Mouse (Mus musculus) forebrain, embryonic 10.5 days (tissue): Measurements from ENCODE around the gene Gm44790. TPM values are rescaled to one million over a fixed set of nuclear protein-coding genes. Genes with fewer than 3 reads are reported as not detected.
"Not testable (repeated sequence)": the region's sequence is repeated elsewhere in the genome, so short reads cannot be mapped to it uniquely, and the experiment has no call there.

Source experiments
- DNase-seq: peaks from one replicate; pipeline ENCODE4 v3.0.0-alpha.2; 2017; ENCODE audit warnings: low spot score; ENCODE audit errors: extremely low spot score
- H3K27ac ChIP-seq: fragments of 300-500 bp; sonication (generic); 2 replicates; pipeline ENCODE4 v1.5.1; 2016; ENCODE audit warnings: mild to moderate bottlenecking
- H3K27me3 ChIP-seq: fragments of 300-500 bp; sonication (generic); 2 replicates; pipeline ENCODE4 v1.6.1; 2016; ENCODE audit warnings: mild to moderate bottlenecking; ENCODE audit not compliant: poor library complexity, severe bottlenecking
- H3K36me3 ChIP-seq: fragments of 300-500 bp; sonication (generic); replicated peaks from 2 replicates; pipeline ENCODE4 v1.6.1; 2016; ENCODE audit warnings: mild to moderate bottlenecking, moderate library complexity
- H3K4me1 ChIP-seq: fragments of 300-500 bp; sonication (generic); 2 replicates; pipeline ENCODE4 v1.6.1; 2016
- H3K4me3 ChIP-seq: fragments of 300-500 bp; sonication (generic); 2 replicates; pipeline ENCODE4 v1.5.1; 2016; ENCODE audit warnings: mild to moderate bottlenecking, moderate library complexity
- H3K9me3 ChIP-seq: fragments of 300-500 bp; sonication (generic); 2 replicates; pipeline ENCODE4 v1.6.1; 2016; ENCODE audit warnings: mild to moderate bottlenecking, moderate library complexity
- WGBS: fragments of 180-500 bp; shearing (Covaris S2); methylation state at CpG from one replicate; pipeline ENCODE4 v1.1.7; 2016; 5-methylcytosine and 5-hydroxymethylcytosine counted together
- polyA plus RNA-seq: library from polyadenylated mRNA; unstranded; fragments of >200 nt; fragmentation: Nextera tagmentation; extraction: Ambion mirVana; gene quantifications from 2 replicates; pipeline ENCODE4 v1.2.1, GENCODE M21; 2016

Gm44790 gene
- polyA plus RNA-seq, result 0.83 TPM in 1 of 2 replicates, not detected in the other

- DNase-seq, result no peak
- no peaks in the 10 kb centered on the region for H3K4me1 ChIP-seq
- peaks cover 98% of the 10 kb centered on the region for H3K36me3 ChIP-seq
- H3K27ac ChIP-seq, result no peak within 1 kb of the TSS
- no peak within 1 kb of the TSS for H3K4me3 ChIP-seq
- WGBS, result 96% methylated on average over 1 of the region's 1 CpGs
- H3K27me3 ChIP-seq, result no peaks in the 10 kb centered on the region
- no peaks in the 10 kb centered on the region for H3K9me3 ChIP-seq
Observed at GRCm38 (mm10) chr6:86426358-86426757, at the start of gene Gm44790. Gm44790 (plus strand) TSS chr6:86426658.

- WGBS, result 86% methylated on average over 3 of the region's 3 CpGs
- peaks cover 6% of the 10 kb centered on the region for H3K4me1 ChIP-seq
- DNase-seq, result no peak
- no peaks in the 10 kb centered on the region for H3K9me3 ChIP-seq
- peaks cover 65% of the 10 kb centered on the region for H3K36me3 ChIP-seq
- H3K27ac ChIP-seq, result no peak overlapping the region
- H3K4me3 ChIP-seq, result no peak overlapping the region
- no peaks in the 10 kb centered on the region for H3K27me3 ChIP-seq
Observed at GRCm38 (mm10) chr6:86378341-86378740, 48.1 kb upstream of the Gm44790 start.

- H3K4me3 ChIP-seq, H3K27me3 ChIP-seq, DNase-seq, H3K4me1 ChIP-seq, H3K9me3 ChIP-seq, H3K27ac ChIP-seq: not testable (repeated sequence)
- peaks cover 56% of the 10 kb centered on the region for H3K36me3 ChIP-seq
- WGBS, result 69% methylated on average over 8 of the region's 8 CpGs
Observed at GRCm38 (mm10) chr6:86380112-86380511, 46.3 kb upstream of the Gm44790 start.

- 0 out of 2 replicates have a peak, but pooled peaks cover 4% of the 10 kb centered on the region for H3K4me1 ChIP-seq
- H3K4me3 ChIP-seq, result no peak overlapping the region
- no peaks in the 10 kb centered on the region for H3K27me3 ChIP-seq
- no peaks in the 10 kb centered on the region for H3K9me3 ChIP-seq
- H3K27ac ChIP-seq, result no peak overlapping the region
- H3K36me3 ChIP-seq, result peaks cover 54% of the 10 kb centered on the region
- no peak for DNase-seq
Observed at GRCm38 (mm10) chr6:86382551-86382950, 43.9 kb upstream of the Gm44790 start.

GRCm38 (mm10) chr6:86383370-86383769 lies 43.1 kb upstream of the Gm44790 start:
- no peaks in the 10 kb centered on the region for H3K9me3 ChIP-seq
- H3K27ac ChIP-seq, result no peak overlapping the region
- WGBS, result 57% methylated on average over 16 of the region's 16 CpGs
- peaks cover 54% of the 10 kb centered on the region for H3K36me3 ChIP-seq
- no peak for DNase-seq
- 0 out of 2 replicates have a peak, but pooled peaks cover 4% of the 10 kb centered on the region for H3K4me1 ChIP-seq
- H3K4me3 ChIP-seq, result no peak overlapping the region
- H3K27me3 ChIP-seq, result no peaks in the 10 kb centered on the region

- peaks cover 54% of the 10 kb centered on the region for H3K36me3 ChIP-seq
- DNase-seq, result no peak
Observed at GRCm38 (mm10) chr6:86384692-86385091, 41.8 kb upstream of the Gm44790 start.

GRCm38 (mm10) chr6:86385362-86386104 lies 40.9 kb upstream of the Gm44790 start:
- WGBS, result 85% methylated on average over 5 of the region's 5 CpGs
- no peak for DNase-seq
- Histone ChIP-seq H3K9me3 (no peaks in the 10 kb centered on the region), H3K27me3 (no peaks in the 10 kb centered on the region), H3K4me1 (0 out of 2 replicates have a peak, but pooled peaks cover 4% of the 10 kb centered on the region), H3K27ac (no peak overlapping the region), H3K4me3 (no peak overlapping the region), H3K36me3 (peaks cover 57% of the 10 kb centered on the region)

More at GRCm38 (mm10) chr6:86384692-86385091, 41.8 kb upstream of the Gm44790 start:
- 85% methylated on average over 4 of the region's 4 CpGs for whole genome bisulfite sequencing
- Histone ChIP-seq H3K27me3 (no peaks in the 10 kb centered on the region), H3K27ac (no peak overlapping the region), H3K4me3 (no peak overlapping the region), H3K4me1 (0 out of 2 replicates have a peak, but pooled peaks cover 4% of the 10 kb centered on the region), H3K9me3 (no peaks in the 10 kb centered on the region)

- Histone ChIP-seq H3K4me1 (0 out of 2 replicates have a peak, but pooled peaks cover 4% of the 10 kb centered on the region), H3K36me3 (peaks cover 75% of the 10 kb centered on the region), H3K4me3 (no peak overlapping the region), H3K27me3 (no peaks in the 10 kb centered on the region), H3K27ac (no peak overlapping the region), H3K9me3 (no peaks in the 10 kb centered on the region)
- DNase-seq, result no peak
- 88% methylated on average over 12 of the region's 12 CpGs for WGBS
Observed at GRCm38 (mm10) chr6:86387313-86387712, 39.1 kb upstream of the Gm44790 start.

- Histone ChIP-seq H3K4me1 (0 out of 2 replicates have a peak, but pooled peaks cover under 1% of the 10 kb centered on the region), H3K36me3 (peaks cover 85% of the 10 kb centered on the region)
- WGBS, result 88% methylated on average over 18 of the region's 18 CpGs
Observed at GRCm38 (mm10) chr6:86388461-86388860, 38.0 kb upstream of the Gm44790 start.

GRCm38 (mm10) chr6:86391326-86391725 lies 35.1 kb upstream of the Gm44790 start:
- Histone ChIP-seq H3K4me1 (peaks cover 16% of the 10 kb centered on the region), H3K36me3 (peaks cover 79% of the 10 kb centered on the region), H3K27me3 (no peaks in the 10 kb centered on the region), H3K9me3 (no peaks in the 10 kb centered on the region), H3K27ac (no peak overlapping the region), H3K4me3 (no peak overlapping the region)
- 96% methylated on average over 5 of the region's 5 CpGs for WGBS
- no peak for DNase-seq

More at GRCm38 (mm10) chr6:86388461-86388860, 38.0 kb upstream of the Gm44790 start:
- Histone ChIP-seq H3K9me3 (no peaks in the 10 kb centered on the region), H3K4me3 (no peak overlapping the region), H3K27ac (no peak overlapping the region), H3K27me3 (no peaks in the 10 kb centered on the region)
- DNase-seq, result no peak

- DNase-seq, result no peak
- peaks cover 62% of the 10 kb centered on the region for H3K36me3 ChIP-seq
Observed at GRCm38 (mm10) chr6:86393187-86393586, 33.3 kb upstream of the Gm44790 start.

GRCm38 (mm10) chr6:86394078-86394720 lies 32.3 kb upstream of the Gm44790 start:
- peaks cover 27% of the 10 kb centered on the region for H3K4me1 ChIP-seq
- no peak overlapping the region for H3K4me3 ChIP-seq
- H3K27ac ChIP-seq, result no peak overlapping the region
- H3K27me3 ChIP-seq, result peaks cover 16% of the 10 kb centered on the region
- WGBS, result 94% methylated on average over 17 of the region's 17 CpGs
- no peak for DNase-seq
- H3K9me3 ChIP-seq, result no peaks in the 10 kb centered on the region
- H3K36me3 ChIP-seq, result peaks cover 52% of the 10 kb centered on the region

More at GRCm38 (mm10) chr6:86393187-86393586, 33.3 kb upstream of the Gm44790 start:
- no peaks in the 10 kb centered on the region for H3K9me3 ChIP-seq
- H3K4me1 ChIP-seq, result peaks cover 27% of the 10 kb centered on the region
- no peak overlapping the region for H3K4me3 ChIP-seq
- H3K27ac ChIP-seq, result no peak overlapping the region
- WGBS, result 100% methylated on average over 1 of the region's 1 CpGs
- H3K27me3 ChIP-seq, result peaks cover 6% of the 10 kb centered on the region

- peaks cover 27% of the 10 kb centered on the region for H3K4me1 ChIP-seq
- H3K27ac ChIP-seq, result no peak overlapping the region
- H3K36me3 ChIP-seq, result peaks cover 44% of the 10 kb centered on the region
- H3K9me3 ChIP-seq, result no peaks in the 10 kb centered on the region
- 94% methylated on average over 9 of the region's 9 CpGs for WGBS
- peaks cover 16% of the 10 kb centered on the region for H3K27me3 ChIP-seq
- DNase-seq, result no peak
- peak overlapping the region; percentile 94 for H3K4me3 ChIP-seq
Observed at GRCm38 (mm10) chr6:86395021-86395420, 31.4 kb upstream of the Gm44790 start.
